Mouse (Mus musculus) heart, embryonic 16.5 days (tissue): ENCODE results near the gene Stac3. TPM values are rescaled to one million over a fixed set of nuclear protein-coding genes. Genes with fewer than 3 reads are reported as not detected.

Experiments
- ATAC-seq: fragments of 200-750 bp; cut with Nextera tagmentation; replicated peaks from 2 replicates; pipeline ENCODE4 v1.8.0; 2017; ENCODE audit warnings: moderate number of reproducible peaks; ENCODE audit not compliant: insufficient read depth, low FRiP score; ENCODE audit errors: extremely low read depth
- H3K27ac ChIP-seq: fragments of 300-500 bp; sonication (generic); 2 replicates; pipeline ENCODE4 v1.5.1; 2014; ENCODE audit warnings: mild to moderate bottlenecking, low read length, control low read depth, moderate library complexity
- H3K27me3 ChIP-seq: fragments of 300-500 bp; sonication (generic); 2 replicates; pipeline ENCODE4 v1.6.1; 2014; ENCODE audit warnings: low read length, mixed read lengths; ENCODE audit not compliant: control insufficient read depth, insufficient read depth
- H3K36me3 ChIP-seq: fragments of 300-500 bp; sonication (generic); 2 replicates; pipeline ENCODE4 v1.6.1; 2014; ENCODE audit not compliant: control insufficient read depth, insufficient read depth
- H3K4me1 ChIP-seq: fragments of 300-500 bp; sonication (generic); 2 replicates; pipeline ENCODE4 v1.6.1; 2014; ENCODE audit warnings: low read length, mixed read lengths; ENCODE audit not compliant: control insufficient read depth, insufficient read depth
- H3K4me2 ChIP-seq: fragments of 300-500 bp; sonication (generic); 2 replicates; pipeline ENCODE4 v1.6.1; 2014; ENCODE audit warnings: low read depth, mild to moderate bottlenecking, control low read depth, low read length
- H3K4me3 ChIP-seq: fragments of 300-500 bp; sonication (generic); 2 replicates; pipeline ENCODE4 v1.5.1; 2014; ENCODE audit warnings: mild to moderate bottlenecking, control low read depth, low read length
- H3K9ac ChIP-seq: fragments of 300-500 bp; sonication (generic); 2 replicates; pipeline ENCODE4 v1.6.1; 2014; ENCODE audit warnings: low read length, control low read depth
- H3K9me3 ChIP-seq: fragments of 300-500 bp; sonication (generic); replicated peaks from 2 replicates; pipeline ENCODE4 v1.6.1; 2016; ENCODE audit warnings: low read length; ENCODE audit not compliant: control insufficient read depth
- WGBS: fragments of 180-500 bp; shearing (Covaris S2); extraction: QIAGEN DNeasy Blood & Tissue Kit; methylation state at CpG from one replicate; pipeline ENCODE4 v1.1.7; 2014; 5-methylcytosine and 5-hydroxymethylcytosine counted together
- polyA plus RNA-seq: library from polyadenylated mRNA; unstranded; fragments of >200 nt; fragmentation: Nextera tagmentation; extraction: Ambion mirVana; gene quantifications from 2 replicates; pipeline ENCODE4 v1.2.1, GENCODE M21; 2015

Gene Stac3
- polyA plus RNA-seq, 1 experiment from 2014 or later = 0.46 TPM

GRCm38 (mm10) chr10:127499516-127499915 is 2.0 kb upstream of the Stac3 start:
- Histone ChIP-seq H3K4me1 (no peaks in the 10 kb centered on the region), H3K9ac (no peak overlapping the region), H3K4me2 (no peak overlapping the region), H3K27me3 (no peaks in the 10 kb centered on the region), H3K4me3 (no peak overlapping the region), H3K9me3 (no peaks in the 10 kb centered on the region), H3K36me3 (peaks cover 55% of the 10 kb centered on the region), H3K27ac (no peak overlapping the region)
- ATAC-seq = no peak
- WGBS = 84% methylated on average over 5 of the region's 5 CpGs

- 85% methylated on average over 4 of the region's 4 CpGs for WGBS
- Histone ChIP-seq H3K4me1 (no peaks in the 10 kb centered on the region), H3K4me2 (no peak overlapping the region), H3K9me3 (no peaks in the 10 kb centered on the region), H3K36me3 (peaks cover 50% of the 10 kb centered on the region), H3K27me3 (no peaks in the 10 kb centered on the region), H3K9ac (no peak overlapping the region), H3K4me3 (no peak overlapping the region), H3K27ac (no peak overlapping the region)
- ATAC-seq = no peak
Measured at GRCm38 (mm10) chr10:127500042-127500441, 1.4 kb upstream of the Stac3 start.

GRCm38 (mm10) chr10:127508239-127508638 is 6.8 kb downstream of the Stac3 start:
- ATAC-seq = no peak
- Histone ChIP-seq H3K27ac (no peak overlapping the region), H3K4me1 (peaks cover 23% of the 10 kb centered on the region), H3K36me3 (no peaks in the 10 kb centered on the region), H3K4me3 (no peak overlapping the region; the same call in 1 of the 2 replicates), H3K27me3 (peaks cover 48% of the 10 kb centered on the region), H3K9me3 (no peaks in the 10 kb centered on the region), H3K9ac (no peak overlapping the region), H3K4me2 (peak overlapping the region; percentile 80)
- 7% methylated on average over 15 of the region's 15 CpGs for WGBS

- Histone ChIP-seq H3K9me3 (no peaks in the 10 kb centered on the region), H3K9ac (peak overlapping the region; percentile 23; the same call in 1 of the 2 replicates), H3K4me2 (peak overlapping the region; percentile 80), H3K27ac (no peak overlapping the region), H3K36me3 (no peaks in the 10 kb centered on the region), H3K27me3 (peaks cover 55% of the 10 kb centered on the region), H3K4me3 (peak overlapping the region; percentile 52), H3K4me1 (peaks cover 30% of the 10 kb centered on the region)
- ATAC-seq = peak; percentile 55; the same call in 1 of the 2 replicates
- 1% methylated on average over 35 of the region's 35 CpGs for WGBS
Measured at GRCm38 (mm10) chr10:127509051-127509836, 7.8 kb downstream of the Stac3 start.

GRCm38 (mm10) chr10:127509837-127510701 is 8.6 kb downstream of the Stac3 start:
- H3K4me3 ChIP-seq = peak overlapping the region; percentile 52; the same call in 1 of the 2 replicates

GRCm38 (mm10) chr10:127510895-127511617 is 9.6 kb downstream of the Stac3 start:
- H3K27ac ChIP-seq = no peak overlapping the region
- H3K4me1 ChIP-seq = peaks cover 42% of the 10 kb centered on the region
- H3K4me2 ChIP-seq = peak overlapping the region; percentile 94
- peak overlapping the region; percentile 61 for H3K4me3 ChIP-seq
- WGBS = 16% methylated on average over 11 of the region's 11 CpGs
- no peak overlapping the region for H3K9ac ChIP-seq
- no peaks in the 10 kb centered on the region for H3K9me3 ChIP-seq
- H3K27me3 ChIP-seq = peaks cover 60% of the 10 kb centered on the region
- no peaks in the 10 kb centered on the region for H3K36me3 ChIP-seq
- ATAC-seq = no peak

More at GRCm38 (mm10) chr10:127509837-127510701, 8.6 kb downstream of the Stac3 start:
- WGBS = 23% methylated on average over 17 of the region's 17 CpGs
- peak overlapping the region; percentile 80; the same call in 1 of the 2 replicates for H3K4me2 ChIP-seq
- H3K9me3 ChIP-seq = no peaks in the 10 kb centered on the region
- H3K4me1 ChIP-seq = peaks cover 37% of the 10 kb centered on the region
- no peak for ATAC-seq
- no peak overlapping the region for H3K27ac ChIP-seq
- H3K36me3 ChIP-seq = no peaks in the 10 kb centered on the region
- H3K27me3 ChIP-seq = peaks cover 60% of the 10 kb centered on the region
- H3K9ac ChIP-seq = no peak overlapping the region; the same call in 1 of the 2 replicates

GRCm38 (mm10) chr10:127511634-127512306 is 10.3 kb downstream of the Stac3 start:
- 1% methylated on average over 45 of the region's 46 CpGs for whole genome bisulfite sequencing
- H3K4me2 ChIP-seq = peak overlapping the region; percentile 94
- H3K4me1 ChIP-seq = peaks cover 49% of the 10 kb centered on the region
- peak overlapping the region; percentile 61 for H3K4me3 ChIP-seq
- H3K9ac ChIP-seq = peak overlapping the region; percentile 69
- peaks cover 60% of the 10 kb centered on the region for H3K27me3 ChIP-seq
- no peak overlapping the region for H3K27ac ChIP-seq
- no peak for ATAC-seq
- H3K9me3 ChIP-seq = no peaks in the 10 kb centered on the region
- no peaks in the 10 kb centered on the region for H3K36me3 ChIP-seq

GRCm38 (mm10) chr10:127512307-127512666 is 10.8 kb downstream of the Stac3 start:
- H3K27ac ChIP-seq = no peak overlapping the region
- peak overlapping the region; percentile 94 for H3K4me2 ChIP-seq
- peaks cover 55% of the 10 kb centered on the region for H3K4me1 ChIP-seq
- peaks cover 58% of the 10 kb centered on the region for H3K27me3 ChIP-seq
- peak overlapping the region; percentile 69 for H3K9ac ChIP-seq
- 3% methylated on average over 7 of the region's 7 CpGs for WGBS
- H3K9me3 ChIP-seq = no peaks in the 10 kb centered on the region
- no peak for ATAC-seq
- H3K4me3 ChIP-seq = peak overlapping the region; percentile 61
- no peaks in the 10 kb centered on the region for H3K36me3 ChIP-seq
